Mouse (Mus musculus) right cerebral cortex, postnatal 4 days (tissue): ENCODE measurements at regions not wholly inside any gene's neighbourhood (a gene's known extent, or its start where the extent isn't known, plus 50 kb on each side); places are given as distances from the start of the nearest gene placed in this dataset.

Experiments used
- DNase-seq: peaks from one replicate; pipeline ENCODE4 v3.0.0-alpha.2; 2022

- no peak for DNase-seq
Observed at GRCm38 (mm10) chr7:36548007-36548406, 149.9 kb upstream of the Tshz3 start.

- no peak for DNase-seq
Observed at GRCm38 (mm10) chr7:36548440-36548839, 149.5 kb upstream of the Tshz3 start.

- no peak for DNase-seq
Observed at GRCm38 (mm10) chr7:36571061-36571460, 126.9 kb upstream of the Tshz3 start.

- DNase-seq: no peak
Observed at GRCm38 (mm10) chr7:36582074-36582473, 115.8 kb upstream of the Tshz3 start.

- DNase-seq: no peak
Observed at GRCm38 (mm10) chr7:36585014-36585413, 112.9 kb upstream of the Tshz3 start.

GRCm38 (mm10) chr7:36591496-36591895, 106.4 kb upstream of the Tshz3 start:
- no peak for DNase-seq

- DNase-seq: no peak
Observed at GRCm38 (mm10) chr7:36596630-36597301, 101.2 kb upstream of the Tshz3 start.

- no peak for DNase-seq
Observed at GRCm38 (mm10) chr7:36605026-36605698, 92.8 kb upstream of the Tshz3 start.

GRCm38 (mm10) chr7:36620256-36620655, 77.7 kb upstream of the Tshz3 start:
- DNase-seq: no peak

- DNase-seq: no peak
Observed at GRCm38 (mm10) chr7:36644252-36644651, 53.7 kb upstream of the Tshz3 start.
